Mouse (Mus musculus) liver, adult (tissue): ENCODE data around the gene Rad51b.

Source experiments
- GATA4 ChIP-seq: IDR thresholded peaks from 2 replicates; pipeline ENCODE4 v1.6.1; 2014; ENCODE audit warnings: mild to moderate bottlenecking, low read length; ENCODE audit not compliant: insufficient replicate concordance

Gene Rad51b

GRCm38 (mm10) chr12:79602641-79603040, 305.6 kb downstream of the Rad51b start:
- TF ChIP-seq GATA4 = no peak

- no peak for TF ChIP-seq GATA4
Measured at GRCm38 (mm10) chr12:79604850-79605249, 307.8 kb downstream of the Rad51b start.

- no peak for TF ChIP-seq GATA4
Measured at GRCm38 (mm10) chr12:79606197-79606631, 309.1 kb downstream of the Rad51b start.

DNA sequence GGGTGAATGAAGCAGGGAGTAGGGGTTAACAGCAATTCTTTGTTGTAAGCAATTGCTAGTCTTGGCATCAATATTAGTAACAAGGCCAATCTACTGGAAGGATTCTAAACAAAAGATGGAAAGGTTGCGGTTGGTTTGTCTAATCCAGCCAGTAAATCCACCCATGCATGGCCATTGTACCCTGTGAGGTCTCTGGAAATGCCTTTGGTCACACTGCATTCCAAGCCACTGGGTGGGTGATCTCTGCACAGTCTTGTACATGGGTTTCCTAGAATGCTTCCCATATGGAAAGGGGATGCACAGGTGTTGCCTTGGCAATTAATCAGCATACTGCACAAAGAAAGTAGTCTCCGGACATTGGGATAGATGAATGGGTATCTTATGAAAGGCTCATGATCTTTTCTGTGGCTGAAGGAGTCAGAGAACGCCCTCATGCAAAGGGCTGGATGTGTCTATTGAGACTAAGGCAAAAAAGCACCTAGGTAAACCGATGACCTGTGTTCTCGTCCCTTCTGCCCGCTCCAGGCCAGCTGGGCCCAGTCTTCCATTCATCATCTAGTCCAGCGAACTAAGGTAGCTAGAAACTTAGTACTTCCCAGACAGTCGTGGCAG, 312.4 kb downstream of the Rad51b start:
- no peak for TF ChIP-seq GATA4

DNA sequence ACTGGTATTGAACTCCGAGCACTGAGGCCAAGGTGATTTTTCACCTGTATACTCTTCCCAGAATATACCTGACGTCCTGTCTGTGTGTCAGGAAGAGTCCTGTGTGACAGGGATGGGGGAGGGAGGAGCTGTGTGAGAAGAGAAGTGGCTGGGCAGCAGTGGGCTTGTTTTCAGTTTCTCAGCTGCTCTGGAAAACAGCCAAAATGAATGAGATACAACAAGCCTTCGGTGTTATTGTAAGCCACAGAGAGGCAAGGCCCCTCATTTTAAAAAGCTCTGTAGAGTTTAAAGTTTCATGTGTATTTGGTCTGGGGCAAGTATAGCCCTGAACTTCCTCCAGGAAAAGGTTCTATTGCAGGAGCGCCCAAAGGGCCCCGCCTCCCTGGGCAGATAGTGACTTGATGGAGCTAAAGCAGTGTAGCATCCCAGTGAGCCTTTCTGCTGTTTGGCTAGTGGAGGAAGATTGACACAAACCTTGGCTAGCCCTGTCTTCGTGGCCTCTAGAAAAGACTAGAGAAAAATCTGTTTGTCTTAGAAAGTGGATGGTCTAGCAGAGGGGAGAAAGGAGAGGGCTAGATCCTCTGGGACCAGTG, 313.5 kb downstream of the Rad51b start:
- no peak for TF ChIP-seq GATA4

- TF ChIP-seq GATA4 = no peak
Measured at GRCm38 (mm10) chr12:79611665-79612064, 314.6 kb downstream of the Rad51b start.

GRCm38 (mm10) chr12:79612334-79613060, 315.4 kb downstream of the Rad51b start:
- peak; percentile 66; the same call in 1 of the 2 replicates for TF ChIP-seq GATA4

DNA sequence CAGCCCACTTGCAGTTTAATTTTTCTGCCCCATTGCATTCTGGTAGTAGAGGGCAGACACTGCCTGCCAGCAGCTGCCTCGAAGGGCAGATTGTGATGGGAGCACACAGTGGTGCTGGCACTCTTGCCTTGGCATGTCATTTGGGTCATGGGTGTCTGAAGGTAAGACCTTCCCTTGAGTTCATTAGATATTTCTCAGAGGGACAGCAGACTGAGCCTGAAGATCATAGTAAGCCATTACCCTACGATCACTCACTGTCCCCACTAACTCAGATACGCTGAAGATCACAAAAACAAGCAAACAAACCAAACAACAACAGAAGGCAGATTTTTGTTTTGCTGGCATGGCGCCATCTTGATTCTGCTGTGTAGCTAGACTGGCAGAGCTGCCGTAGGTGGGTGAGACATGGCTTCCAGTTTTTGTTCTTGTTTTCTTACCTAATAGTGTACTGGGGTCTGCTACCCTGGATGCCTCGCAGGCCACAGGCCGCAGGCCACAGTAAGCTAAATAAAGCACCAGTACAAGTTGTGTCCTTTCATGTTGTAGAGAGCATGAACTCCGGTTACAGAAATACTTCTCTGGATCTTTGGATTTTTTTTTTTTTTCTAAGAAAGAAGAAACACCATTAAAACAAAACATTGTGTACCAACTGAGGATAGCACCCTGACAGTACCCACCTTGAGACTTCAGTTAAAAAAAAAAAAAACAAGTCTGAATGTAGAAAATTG, 316.1 kb downstream of the Rad51b start:
- no peak for TF ChIP-seq GATA4

GRCm38 (mm10) chr12:79613846-79614582, 316.9 kb downstream of the Rad51b start:
- TF ChIP-seq GATA4 = no peak

DNA sequence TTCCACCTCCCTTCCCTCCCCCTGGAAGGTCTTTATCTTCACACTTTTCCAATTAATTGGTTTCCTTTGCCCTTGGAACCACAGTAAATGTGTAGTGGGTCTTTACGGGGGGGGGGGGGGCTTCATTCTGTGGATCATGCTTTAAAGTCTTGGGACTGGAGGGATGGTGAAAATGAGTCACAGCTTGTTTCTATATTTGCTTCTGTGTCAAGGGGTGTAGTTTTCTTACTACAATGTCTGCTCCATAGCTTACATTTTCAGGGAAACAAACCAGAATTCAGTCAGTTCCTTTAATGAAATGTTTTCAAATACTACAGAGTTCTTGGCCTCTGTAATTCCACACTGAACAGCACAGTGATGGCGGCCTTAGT, 317.5 kb downstream of the Rad51b start:
- TF ChIP-seq GATA4 = no peak

DNA sequence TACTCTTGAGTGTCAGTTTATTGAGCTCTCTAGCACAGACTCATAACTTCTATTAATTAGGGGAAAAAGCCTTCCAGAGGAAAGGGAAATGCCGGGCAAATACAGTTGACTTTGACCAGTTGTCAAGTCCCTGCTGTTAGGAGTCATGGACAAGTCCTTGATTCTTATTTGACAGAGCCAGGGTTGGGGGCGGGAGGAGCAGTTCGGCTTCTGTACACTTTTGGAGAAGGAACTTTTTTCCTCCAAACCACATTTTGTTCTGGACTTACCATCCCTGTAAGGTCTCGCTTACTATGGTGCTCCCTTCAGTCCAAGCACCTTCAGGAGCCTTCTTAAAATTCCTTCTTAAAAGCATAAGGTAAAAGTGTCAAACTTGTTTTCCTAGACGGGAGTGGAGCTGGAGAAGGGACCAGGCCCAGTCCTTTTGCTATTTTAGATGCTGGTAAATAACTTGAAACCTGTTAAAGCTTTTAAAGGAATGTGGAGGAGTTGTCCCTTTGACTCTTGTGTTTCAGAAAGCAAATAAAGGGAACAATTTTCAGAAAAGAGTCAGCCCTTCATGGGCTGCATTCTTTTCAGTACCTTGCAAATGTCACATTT, 318.7 kb downstream of the Rad51b start:
- no peak for TF ChIP-seq GATA4

GRCm38 (mm10) chr12:79619009-79619408, 321.9 kb downstream of the Rad51b start:
- TF ChIP-seq GATA4 = no peak

DNA sequence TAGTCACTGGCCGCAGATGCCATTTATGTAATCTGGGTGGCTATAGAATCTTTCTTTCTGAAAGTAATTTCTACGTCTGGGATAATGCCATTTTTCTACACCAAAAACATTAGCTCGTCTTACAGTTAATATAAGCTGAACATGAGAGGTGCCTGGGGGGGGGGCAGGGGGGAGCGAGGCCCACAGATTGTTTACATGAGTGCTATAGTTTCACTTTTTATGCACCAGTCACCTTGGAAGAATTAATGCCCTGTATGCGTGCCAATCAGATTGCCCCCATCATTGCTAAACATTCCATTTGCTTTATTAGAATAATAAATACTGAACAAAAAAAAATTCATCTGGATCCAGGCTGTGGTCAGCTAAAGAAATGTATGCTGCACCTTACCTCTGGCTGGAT, 323.6 kb downstream of the Rad51b start:
- no peak for TF ChIP-seq GATA4

- TF ChIP-seq GATA4 = no peak
Measured at GRCm38 (mm10) chr12:79623308-79623707, 326.2 kb downstream of the Rad51b start.
